Mouse (Mus musculus) liver, embryonic 14.5 days (tissue): Measurements from ENCODE around the gene D030056L22Rik.

Experiments
- CTCF ChIP-seq: IDR thresholded peaks from 2 replicates; pipeline ENCODE4 v1.5.1; 2016; ENCODE audit warnings: antibody characterized with exemption, low read depth, control low read depth
- EP300 ChIP-seq: IDR thresholded peaks from 2 replicates; pipeline ENCODE4 v1.6.1; 2016; ENCODE audit warnings: antibody characterized with exemption, low read depth

GRCm38 (mm10) chr19:18671056-18671741 is 41.8 kb upstream of the D030056L22Rik start:
- TF ChIP-seq CTCF, result no peak
- no peak for TF ChIP-seq EP300
